Mouse (Mus musculus) T-cell, adult 2 months (primary cell): ENCODE data around the gene Qtrt1.
A peak's percentile ranks its signal among the peaks of the same experiment; 100 is the strongest.

Experiments
- DNase-seq: peaks from one replicate; pipeline ENCODE4 v3.0.0; 2022; ENCODE audit warnings: low spot score

Gene Qtrt1

GRCm38 (mm10) chr9:21419646-21420045, 8.0 kb downstream of the Qtrt1 start:
- peak; percentile 47 for DNase-seq

- DNase-seq = peak; percentile 99
Measured at GRCm38 (mm10) chr9:21424631-21425555, 13.3 kb downstream of the Qtrt1 start, which contains the start of gene Dnm2. Dnm2 (plus strand) TSS chr9:21424908.

GRCm38 (mm10) chr9:21425556-21425945, 13.9 kb downstream of the Qtrt1 start:
- no peak for DNase-seq

GRCm38 (mm10) chr9:21426013-21426412, 14.4 kb downstream of the Qtrt1 start:
- DNase-seq = no peak

- no peak for DNase-seq
Measured at GRCm38 (mm10) chr9:21426525-21426924, 14.9 kb downstream of the Qtrt1 start.

- no peak for DNase-seq
Measured at GRCm38 (mm10) chr9:21427773-21428172, 16.1 kb downstream of the Qtrt1 start.

GRCm38 (mm10) chr9:21428178-21428577, 16.5 kb downstream of the Qtrt1 start:
- no peak for DNase-seq

- no peak for DNase-seq
Measured at GRCm38 (mm10) chr9:21430724-21431123, 19.1 kb downstream of the Qtrt1 start.

- DNase-seq = no peak
Measured at GRCm38 (mm10) chr9:21432066-21432465, 20.4 kb downstream of the Qtrt1 start.

GRCm38 (mm10) chr9:21433766-21434165, 22.1 kb downstream of the Qtrt1 start:
- no peak for DNase-seq

- no peak for DNase-seq
Measured at GRCm38 (mm10) chr9:21434410-21434809, 22.8 kb downstream of the Qtrt1 start.

GRCm38 (mm10) chr9:21435777-21436635, 24.4 kb downstream of the Qtrt1 start:
- DNase-seq = peak; percentile 91

GRCm38 (mm10) chr9:21437577-21437976, 25.9 kb downstream of the Qtrt1 start:
- DNase-seq = no peak

GRCm38 (mm10) chr9:21438219-21438618, 26.6 kb downstream of the Qtrt1 start:
- DNase-seq = no peak

GRCm38 (mm10) chr9:21439456-21439855, 27.8 kb downstream of the Qtrt1 start:
- DNase-seq = no peak

- DNase-seq = no peak
Measured at GRCm38 (mm10) chr9:21439914-21440313, 28.3 kb downstream of the Qtrt1 start.

- DNase-seq = no peak
Measured at GRCm38 (mm10) chr9:21440387-21440786, 28.8 kb downstream of the Qtrt1 start.

GRCm38 (mm10) chr9:21443853-21444252, 32.2 kb downstream of the Qtrt1 start:
- no peak for DNase-seq

- DNase-seq = no peak
Measured at GRCm38 (mm10) chr9:21444574-21444973, 32.9 kb downstream of the Qtrt1 start.

- DNase-seq = no peak
Measured at GRCm38 (mm10) chr9:21445081-21445744, 33.6 kb downstream of the Qtrt1 start.

GRCm38 (mm10) chr9:21447778-21448177, 36.1 kb downstream of the Qtrt1 start:
- no peak for DNase-seq

- peak; percentile 59 for DNase-seq
Measured at GRCm38 (mm10) chr9:21449710-21450109, 38.1 kb downstream of the Qtrt1 start.
